ENCODE assay signal across 29 mouse cellular contexts in genomic region chr3:98283205-98283604, GRCm38 (mm10). TPM values are rescaled to one million over a fixed set of nuclear protein-coding genes. Genes with fewer than 3 reads are reported as not detected.
DNase-seq lines count a peak whose midpoint lies in the region; ATAC-seq and TF ChIP-seq lines count a peak whose summit lies in the region.
"Had no signal": no experiment of that assay in that cellular context is flagged by ENCODE, and none has a peak within 500 bp of the region (broad histone marks: within the 10 kb centered on the region; RNA-seq: fewer than 3 reads in every experiment).

No protein-coding gene starts in this region.

- H3K4me3 ChIP-seq in liver, adult 2 months (ENCODE audit: insufficient read depth, low read depth, low read length), result peak overlapping the region; percentile 66
- H3K4me3 ChIP-seq in liver, embryonic 12.5 days, result no peak overlapping the region
- H3K4me3 ChIP-seq in intestine, postnatal 0 days (ENCODE audit: low read depth, low read length), result peak overlapping the region; percentile 58
- H3K4me3 ChIP-seq: embryonic facial prominence, embryonic 10.5 days; embryonic facial prominence, embryonic 13.5 days; erythroblast, embryonic 14.5 days; forebrain, embryonic 12.5 days; forebrain, embryonic 15.5 days; heart, embryonic 12.5 days; heart, embryonic 15.5 days; hindbrain, embryonic 10.5 days; hindbrain, embryonic 13.5 days had no signal

- no peaks in the 10 kb centered on the region for H3K27me3 ChIP-seq in liver, adult 2 months (ENCODE audit: control insufficient read depth, insufficient read depth, low read length)
- H3K27me3 ChIP-seq in liver, embryonic 12.5 days (replicated peaks), result no peaks in the 10 kb centered on the region
- H3K27me3 ChIP-seq in intestine, postnatal 0 days (replicated peaks; ENCODE audit: control insufficient read depth, insufficient read depth, low read length), result no peaks in the 10 kb centered on the region
- H3K27me3 ChIP-seq: embryonic facial prominence, embryonic 13.5 days; forebrain, embryonic 12.5 days; forebrain, embryonic 15.5 days; heart, embryonic 15.5 days; hindbrain, embryonic 13.5 days had no signal

- peaks cover 48% of the 10 kb centered on the region for H3K36me3 ChIP-seq in liver, adult 2 months (ENCODE audit: control insufficient read depth, insufficient read depth, low read length)
- H3K36me3 ChIP-seq in liver, embryonic 12.5 days, result no peaks in the 10 kb centered on the region
- H3K36me3 ChIP-seq in intestine, postnatal 0 days (ENCODE audit: control insufficient read depth, insufficient read depth), result peaks cover 10% of the 10 kb centered on the region; the same call in 1 of the 2 replicates
- H3K36me3 ChIP-seq: embryonic facial prominence, embryonic 10.5 days; embryonic facial prominence, embryonic 13.5 days; forebrain, embryonic 12.5 days; forebrain, embryonic 15.5 days; heart, embryonic 12.5 days; heart, embryonic 15.5 days; hindbrain, embryonic 10.5 days; hindbrain, embryonic 13.5 days had no signal

- peak overlapping the region; percentile 82 for H3K9ac ChIP-seq in liver, adult 2 months (ENCODE audit: low read depth, low read length)
- H3K9ac ChIP-seq in liver, embryonic 12.5 days, result no peak overlapping the region
- H3K9ac ChIP-seq in intestine, postnatal 0 days (ENCODE audit: low read depth, low read length), result 0 out of 2 replicates have a peak overlapping the region, but pooled peaks have one; percentile 2
- H3K9ac ChIP-seq: embryonic facial prominence, embryonic 13.5 days; forebrain, embryonic 12.5 days; forebrain, embryonic 15.5 days; heart, embryonic 12.5 days; heart, embryonic 15.5 days; hindbrain, embryonic 13.5 days had no signal

- no peaks in the 10 kb centered on the region for H3K9me3 ChIP-seq in liver, embryonic 12.5 days (replicated peaks)
- H3K9me3 ChIP-seq in intestine, postnatal 0 days (ENCODE audit: control insufficient read depth), result no peaks in the 10 kb centered on the region
- H3K9me3 ChIP-seq: embryonic facial prominence, embryonic 10.5 days; embryonic facial prominence, embryonic 13.5 days; forebrain, embryonic 12.5 days; forebrain, embryonic 15.5 days; heart, embryonic 12.5 days; heart, embryonic 15.5 days; hindbrain, embryonic 13.5 days had no signal

- TF ChIP-seq CTCF in liver, adult 2 months (IDR thresholded peaks at IDR 0.05; ENCODE audit: low read depth, low read length), result no peak
- no peak for TF ChIP-seq CTCF in intestine, postnatal 0 days (IDR thresholded peaks at IDR 0.05; ENCODE audit: low read depth)

- WGBS in liver, adult 2 months, result 21% methylated on average over 5 of the region's 5 CpGs
- WGBS in liver, embryonic 12.5 days (ENCODE audit: insufficient replicate concordance), result 78% methylated on average over 5 of the region's 5 CpGs
- 79% methylated on average over 5 of the region's 5 CpGs for WGBS in intestine, postnatal 0 days

- peaks cover 38% of the 10 kb centered on the region for H3K79me2 ChIP-seq in liver, adult 2 months (ENCODE audit: control insufficient read depth, insufficient read depth, low read length)

- peak overlapping the region; percentile 82 for H3K27ac ChIP-seq in liver, adult 2 months (replicated peaks; ENCODE audit: insufficient read depth, low read depth, low read length)
- no peak overlapping the region for H3K27ac ChIP-seq in liver, embryonic 12.5 days
- no peak overlapping the region; the same call in none of the 2 replicates for H3K27ac ChIP-seq in intestine, postnatal 0 days (ENCODE audit: low read depth, low read length)
- H3K27ac ChIP-seq: embryonic facial prominence, embryonic 10.5 days; embryonic facial prominence, embryonic 13.5 days; forebrain, embryonic 12.5 days; forebrain, embryonic 15.5 days; heart, embryonic 15.5 days; hindbrain, embryonic 10.5 days; hindbrain, embryonic 13.5 days had no signal

- DNase-seq in heart, adult 11 months, result peak; percentile 61
- no peak for DNase-seq in heart, adult 18-20 months
- peak; percentile 86 for DNase-seq in liver, adult 2 months (ENCODE audit: extremely low read depth, low read depth, low spot score)
- no peak for DNase-seq in gastrocnemius, postnatal 14 days
- DNase-seq: adrenal gland, adult 8-10 months; adrenal gland, postnatal 25 days; cerebellum, adult 11-12 months; cerebellum, adult 8-10 months; cerebellum, postnatal 10 days; cerebellum, postnatal 36 days; embryo, embryonic 11 days; gastrocnemius, postnatal 36 days; heart, postnatal 10 days; heart, postnatal 36 days had no signal

- H3K4me2 ChIP-seq in liver, embryonic 12.5 days, result no peak overlapping the region
- peak overlapping the region; percentile 68 for H3K4me2 ChIP-seq in intestine, postnatal 0 days (replicated peaks; ENCODE audit: low read depth)
- H3K4me2 ChIP-seq: embryonic facial prominence, embryonic 13.5 days; forebrain, embryonic 12.5 days; forebrain, embryonic 15.5 days; heart, embryonic 12.5 days; heart, embryonic 15.5 days; hindbrain, embryonic 13.5 days had no signal

- intact Hi-C loops in gastrocnemius, postnatal 14 days (cut with DNase I; ENCODE audit: low total_unique reads), result no loop called here

- ATAC-seq in liver, embryonic 12.5 days, result no peak
- no peak for ATAC-seq in intestine, postnatal 0 days
- ATAC-seq: activated CD4-positive, CD25-positive, alpha-beta regulatory T cell, adult 4 months; forebrain, embryonic 15.5 days; hindbrain, embryonic 16.5 days had no signal

- H3K4me1 ChIP-seq in liver, adult 2 months (ENCODE audit: control insufficient read depth, insufficient read depth, low read length), result peaks cover 11% of the 10 kb centered on the region
- H3K4me1 ChIP-seq in liver, embryonic 12.5 days, result peaks cover 16% of the 10 kb centered on the region
- peaks cover 4% of the 10 kb centered on the region; the same call in 1 of the 2 replicates for H3K4me1 ChIP-seq in intestine, postnatal 0 days (replicated peaks; ENCODE audit: control insufficient read depth, insufficient read depth, low read length)
- H3K4me1 ChIP-seq: forebrain, embryonic 15.5 days had no signal

- no peak for TF ChIP-seq POLR2A in liver, adult 2 months (IDR thresholded peaks at IDR 0.05; ENCODE audit: extremely low read depth, insufficient read depth, low read length)

RNA-seq across cellular contexts. Expression of gene Hmgcs2, which starts 3.0 kb away (rescaled TPM):
- 10 to 100 TPM in 1 of 2 experiments, 1 to 10 TPM in 1; 8.5 to 16.1 TPM for total RNA-seq in heart, adult 18-20 months (2021)
- total RNA-seq in liver, adult 2 months (2014; rRNA removed), result 687 and 765 TPM in 2 replicates
- polyA plus RNA-seq in liver, adult 2 months (2012; rRNA removed), result 1,077 and 1,098 TPM in 2 replicates
- polyA plus RNA-seq in liver, embryonic 12.5 days (2016; fragmentation: Nextera tagmentation; extraction: Ambion mirVana), result 24.7 and 26.9 TPM in 2 replicates
- 649 and 754 TPM in 2 replicates for polyA plus RNA-seq in intestine, postnatal 0 days (2015; fragmentation: Nextera tagmentation; extraction: Ambion mirVana)
- total RNA-seq in gastrocnemius, postnatal 14 days (2021), result 1 to 10 TPM; 2.1 to 2.3 TPM
- total RNA-seq: ES-E14; granulocyte monocyte progenitor cell, adult 5-6 weeks had no signal
- polyA plus RNA-seq: activated CD4-positive, CD25-positive, alpha-beta regulatory T cell, adult 4 months had no signal

RNA-seq across cellular contexts. Expression of gene Phgdh, which starts 56.6 kb away (rescaled TPM):
- 1 to 10 TPM; 2.5 to 2.8 TPM for total RNA-seq in heart, adult 18-20 months (2021)
- 0.92 and 3.2 TPM in 2 replicates for total RNA-seq in liver, adult 2 months (2014; rRNA removed)
- polyA plus RNA-seq in liver, adult 2 months (2012; rRNA removed), result 0.39 and 0.48 TPM in 2 replicates
- 348 and 381 TPM in 2 replicates for polyA plus RNA-seq in liver, embryonic 12.5 days (2016; fragmentation: Nextera tagmentation; extraction: Ambion mirVana)
- polyA plus RNA-seq in intestine, postnatal 0 days (2015; fragmentation: Nextera tagmentation; extraction: Ambion mirVana), result 89.9 and 93.7 TPM in 2 replicates
- 1 to 10 TPM; 5.7 to 7.0 TPM for total RNA-seq in gastrocnemius, postnatal 14 days (2021)

Comparison
In these comparisons a context has a peak if more than half of its experiments do, and no peak if none do; other contexts are left out.
1. DNase-seq: peak in heart, adult 11 months (single experiment) and liver, adult 2 months (single experiment); none in heart, adult 18-20 months (0 of 2) and gastrocnemius, postnatal 14 days (single experiment).
2. RNA of gene Hmgcs2, which starts 3.0 kb away (total RNA-seq): 687 to 765 TPM in liver, adult 2 months; 8.5 to 16.1 TPM in heart, adult 18-20 months and 2.1 to 2.3 TPM in gastrocnemius, postnatal 14 days; every median in the first group is over 10 times any median in the second.